ENCODE assay signal across 27 mouse cellular contexts in genomic region chr12:56081406-56081805, GRCm38 (mm10).
"Had no signal": no experiment of that assay in that cellular context is flagged by ENCODE, and none has a peak within 500 bp of the region (broad histone marks: within the 10 kb centered on the region; RNA-seq: fewer than 3 reads in every experiment).

No protein-coding gene starts in this region.

- DNase-seq: gastrocnemius, postnatal 14 days; gastrocnemius, postnatal 36 days; heart, adult 11 months; heart, adult 2 months; heart, postnatal 14 days; heart, postnatal 36 days; kidney, adult 11 months; kidney, adult 2 months; kidney, adult 9 months; kidney, postnatal 14 days; kidney, postnatal 36 days; layer of hippocampus, adult 9-11 months; layer of hippocampus, postnatal 36 days; left cerebral cortex, postnatal 4 days had no signal

- H3K27me3 ChIP-seq: heart, embryonic 13.5 days; heart, embryonic 15.5 days; hindbrain, embryonic 13.5 days; hindbrain, embryonic 15.5 days; kidney, embryonic 15.5 days; limb, embryonic 13.5 days; limb, embryonic 15.5 days; liver, embryonic 12.5 days had no signal

- H3K9ac ChIP-seq: heart, embryonic 13.5 days; heart, embryonic 15.5 days; hindbrain, embryonic 13.5 days; hindbrain, embryonic 15.5 days; kidney, embryonic 15.5 days; limb, embryonic 13.5 days; limb, embryonic 15.5 days; liver, embryonic 12.5 days; liver, embryonic 14.5 days had no signal

- H3K27ac ChIP-seq: heart, adult 2 months; heart, embryonic 13.5 days; heart, embryonic 15.5 days; hindbrain, embryonic 13.5 days; hindbrain, embryonic 15.5 days; hindbrain, postnatal 0 days; kidney, embryonic 15.5 days; kidney, postnatal 0 days; limb, embryonic 13.5 days; limb, embryonic 15.5 days; liver, embryonic 12.5 days; liver, embryonic 14.5 days had no signal

- H3K36me3 ChIP-seq: heart, embryonic 13.5 days; heart, embryonic 15.5 days; hindbrain, embryonic 13.5 days; hindbrain, embryonic 15.5 days; kidney, embryonic 15.5 days; limb, embryonic 13.5 days; limb, embryonic 15.5 days; liver, embryonic 12.5 days had no signal

- H3K4me3 ChIP-seq: heart, adult 2 months; heart, embryonic 13.5 days; heart, embryonic 15.5 days; hindbrain, embryonic 13.5 days; hindbrain, embryonic 15.5 days; kidney, embryonic 15.5 days; limb, embryonic 13.5 days; limb, embryonic 15.5 days; liver, embryonic 12.5 days had no signal

- H3K9me3 ChIP-seq: heart, embryonic 13.5 days; heart, embryonic 15.5 days; hindbrain, embryonic 13.5 days; hindbrain, embryonic 15.5 days; kidney, embryonic 15.5 days; limb, embryonic 13.5 days; limb, embryonic 15.5 days; liver, embryonic 12.5 days had no signal

- H3K4me2 ChIP-seq: heart, embryonic 11.5 days; heart, embryonic 13.5 days; heart, embryonic 15.5 days; hindbrain, embryonic 13.5 days; hindbrain, embryonic 15.5 days; kidney, embryonic 15.5 days; limb, embryonic 13.5 days; limb, embryonic 15.5 days; liver, embryonic 12.5 days had no signal

- ATAC-seq: hindbrain, postnatal 0 days; intestine, embryonic 16.5 days; liver, embryonic 12.5 days had no signal

- H3K4me1 ChIP-seq: heart, embryonic 13.5 days; heart, embryonic 15.5 days; hindbrain, embryonic 13.5 days; hindbrain, embryonic 15.5 days; kidney, embryonic 15.5 days; limb, embryonic 13.5 days; limb, embryonic 15.5 days; liver, embryonic 12.5 days had no signal
